Mouse (Mus musculus) cerebellum, postnatal 25 days (tissue): ENCODE measurements at regions not wholly inside any gene's neighbourhood (a gene's known extent, or its start where the extent isn't known, plus 50 kb on each side); places are given as distances from the start of the nearest gene placed in this dataset.

Source experiments
- DNase-seq, 2 experiments: peaks; one replicate each; pipeline ENCODE4 v3.0.0; 2021; ENCODE audit warnings: mixed read lengths in 2 of 2

GRCm38 (mm10) chr3:151366707-151367306 is 70.9 kb upstream of the Adgrl4 start:
- DNase-seq, result peak in 1 of 2 experiments; percentile 18

DNA sequence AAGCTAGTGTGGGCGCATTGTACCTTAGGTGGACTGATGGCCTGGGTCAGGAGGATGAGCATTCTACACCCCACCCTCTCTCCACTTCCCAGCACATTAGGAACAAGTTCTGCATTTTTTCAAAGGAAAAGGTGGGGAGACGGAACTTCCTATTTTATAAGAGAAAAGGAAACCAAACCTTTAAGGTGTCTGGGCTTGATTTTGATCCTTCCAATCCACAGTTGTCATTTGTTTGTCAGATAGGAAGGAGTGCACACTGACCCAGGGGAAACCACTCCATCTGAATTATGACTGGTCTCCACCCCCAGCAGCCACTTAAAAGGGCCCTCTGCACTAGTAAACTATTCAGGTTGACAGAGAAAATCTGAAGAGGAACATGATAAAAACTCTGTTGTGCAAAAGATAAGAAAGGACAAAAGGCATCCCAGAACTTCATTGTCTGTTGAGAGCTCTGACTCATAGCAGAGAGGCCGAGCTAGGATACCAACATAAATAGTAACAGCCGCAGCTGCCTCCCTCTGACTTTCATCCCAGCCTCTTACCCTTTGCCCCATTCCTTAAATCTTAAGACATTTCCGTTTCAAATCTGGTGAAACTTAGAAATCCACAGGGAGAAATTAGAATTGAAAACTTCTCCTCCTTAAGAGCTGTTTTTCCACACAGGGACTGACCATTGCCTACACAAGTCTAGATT is 54.2 kb upstream of the Adgrl4 start:
- DNase-seq, result no peak

- no peak for DNase-seq
Observed at GRCm38 (mm10) chr3:151384850-151385249, 52.8 kb upstream of the Adgrl4 start.

DNA sequence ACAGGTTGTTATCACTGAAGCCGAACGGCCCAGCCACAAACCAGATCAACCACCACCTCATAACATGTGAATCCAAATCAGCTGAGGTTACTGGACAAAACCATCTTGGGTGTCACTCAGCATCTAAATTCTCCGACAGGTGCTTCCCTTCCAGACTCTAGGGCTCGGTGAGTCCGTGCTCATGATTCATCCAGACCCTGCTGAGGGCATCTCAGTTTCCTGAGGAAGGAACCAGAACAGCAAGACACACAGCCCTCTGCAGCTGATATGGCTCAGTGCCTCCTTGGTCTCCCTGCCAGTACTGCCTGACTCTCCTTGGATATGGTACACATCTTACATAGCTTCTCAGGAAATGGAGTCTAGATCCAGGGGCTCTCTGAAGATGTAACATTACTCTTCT is 51.6 kb upstream of the Adgrl4 start:
- no peak for DNase-seq
